Mouse (Mus musculus) skeletal muscle tissue, adult 2 months (tissue): ENCODE results near the gene Padi2.

Source experiments
- DNase-seq: peaks from one replicate; pipeline ENCODE4 v3.0.0-alpha.2; 2012; ENCODE audit warnings: low read depth, low spot score

Gene Padi2

GRCm38 (mm10) chr4:140881026-140881670 is 25.0 kb upstream of the Padi2 start:
- DNase-seq, result no peak

DNA sequence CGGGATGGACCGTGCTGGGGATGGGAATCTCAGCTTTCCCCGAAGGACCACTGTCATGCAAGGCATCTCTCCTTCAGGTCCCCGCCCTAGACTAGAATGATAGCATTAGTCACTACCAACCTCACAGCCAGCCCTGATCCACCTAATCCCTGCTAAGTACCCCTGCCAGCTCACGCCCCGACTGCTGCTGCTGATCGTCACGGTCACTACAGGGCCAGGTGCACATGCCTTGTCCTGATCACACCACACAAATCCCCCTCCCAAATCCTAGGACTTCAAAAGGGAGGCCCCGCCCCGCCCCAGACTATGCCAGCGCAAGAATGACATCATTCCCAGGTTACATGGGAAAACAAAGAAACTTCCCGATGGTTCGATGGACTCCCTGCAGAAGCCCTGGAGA is 24.4 kb upstream of the Padi2 start:
- no peak for DNase-seq

DNA sequence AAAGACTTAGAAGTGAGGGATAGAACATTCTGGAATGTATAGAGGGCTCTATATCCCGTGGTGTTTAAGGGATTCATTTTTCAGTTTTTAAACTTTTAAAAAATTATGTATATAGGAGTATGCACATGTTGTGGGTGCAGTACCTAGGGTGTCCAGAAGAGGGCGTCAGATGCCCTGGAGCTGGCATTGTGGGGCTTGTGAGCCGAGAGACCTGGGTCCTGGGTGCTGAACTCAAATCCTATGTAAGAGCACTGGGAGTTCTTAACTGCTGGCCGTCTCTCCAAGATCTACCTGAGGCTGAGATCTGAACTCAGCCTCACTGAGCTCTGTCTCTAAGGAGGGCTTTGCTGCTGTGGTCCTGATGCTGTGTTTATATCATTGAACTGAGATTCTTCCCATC is 23.8 kb upstream of the Padi2 start:
- DNase-seq, result no peak

- DNase-seq, result no peak
Observed at GRCm38 (mm10) chr4:140882981-140883380, 23.2 kb upstream of the Padi2 start.

DNA sequence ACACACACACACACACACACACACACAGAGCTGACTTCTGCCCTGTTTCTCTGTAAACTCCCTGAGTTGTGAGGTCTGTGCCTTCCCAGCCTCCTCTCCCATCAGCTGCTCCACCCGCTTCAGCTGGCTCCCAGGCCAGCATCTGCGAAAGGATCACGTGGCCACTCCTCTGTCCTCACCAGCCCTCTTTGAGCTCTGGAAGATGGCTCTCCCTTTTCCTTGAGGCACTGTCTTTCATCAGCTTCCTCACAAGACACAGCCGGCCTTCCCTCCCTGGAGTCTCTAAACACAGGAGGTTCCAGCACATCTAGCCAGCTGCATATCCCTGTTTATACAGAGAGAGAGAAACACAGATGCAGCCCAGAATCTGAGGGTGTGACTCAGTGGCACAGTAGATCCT is 22.3 kb upstream of the Padi2 start:
- DNase-seq, result peak; percentile 52

- no peak for DNase-seq
Observed at GRCm38 (mm10) chr4:140891525-140892162, 14.5 kb upstream of the Padi2 start.

GRCm38 (mm10) chr4:140892163-140892530 is 14.0 kb upstream of the Padi2 start:
- no peak for DNase-seq

GRCm38 (mm10) chr4:140904776-140905425 is 1.2 kb upstream of the Padi2 start:
- no peak for DNase-seq

- DNase-seq, result no peak
Observed at GRCm38 (mm10) chr4:140905426-140905871, 695 bp upstream of the Padi2 start.

DNA sequence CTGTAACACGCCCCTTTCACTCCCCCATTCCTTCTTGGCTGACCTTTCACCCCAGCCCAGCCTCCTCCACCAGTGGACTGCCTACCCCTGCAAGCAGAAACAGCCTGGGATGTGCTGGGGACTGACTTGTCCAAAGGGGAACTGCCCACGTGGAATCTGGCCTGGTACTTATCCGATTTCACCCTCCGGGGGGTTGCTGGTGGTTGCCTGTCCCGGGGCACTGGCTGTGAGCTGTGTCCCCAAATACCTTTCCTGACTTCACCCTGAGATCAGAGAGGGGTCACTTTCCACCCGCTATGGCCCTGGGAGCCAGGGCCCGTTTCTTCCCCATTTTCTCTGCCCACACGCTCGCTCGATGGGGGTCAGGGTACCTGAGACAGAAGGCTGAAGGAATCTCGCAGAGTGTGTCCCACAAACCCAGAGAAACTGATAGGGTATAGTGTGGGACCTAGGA is 710 bp downstream of the Padi2 start:
- peak; percentile 73 for DNase-seq

DNA sequence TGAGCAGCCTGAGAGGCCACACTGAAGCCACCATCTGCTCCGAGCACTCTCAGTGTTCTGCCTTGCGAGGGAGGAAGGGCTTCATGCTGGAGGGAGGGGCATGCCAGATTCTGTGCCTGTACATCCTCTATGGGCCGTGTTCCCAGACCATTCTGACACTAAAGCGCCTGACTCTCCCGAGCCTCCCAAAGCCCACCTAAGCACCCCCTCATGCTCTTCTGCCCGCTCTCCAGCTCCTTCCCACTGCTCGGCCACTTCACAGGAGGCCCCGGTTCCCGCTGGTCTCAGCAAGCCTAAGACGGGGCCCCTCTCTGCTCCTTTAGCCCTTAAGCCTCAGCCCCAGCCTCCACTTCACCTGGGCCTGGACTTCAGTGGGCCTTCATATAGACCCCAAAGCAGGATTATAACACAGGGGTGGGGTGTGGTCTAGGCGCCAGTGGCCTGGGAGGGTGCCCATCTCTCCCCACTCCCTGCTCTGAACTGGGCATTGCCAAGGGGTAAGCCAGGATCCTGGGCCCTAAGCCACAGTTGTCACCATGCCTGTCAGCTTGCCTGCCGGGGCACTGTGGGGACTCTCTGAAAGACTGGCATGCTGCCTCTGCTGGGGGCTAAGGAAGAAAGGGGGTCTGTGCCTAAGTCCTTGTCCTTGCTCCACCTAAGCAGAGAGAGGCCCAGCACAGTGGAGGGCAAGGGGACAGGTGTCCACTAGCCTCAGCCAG is 1.3 kb downstream of the Padi2 start:
- no peak for DNase-seq

DNA sequence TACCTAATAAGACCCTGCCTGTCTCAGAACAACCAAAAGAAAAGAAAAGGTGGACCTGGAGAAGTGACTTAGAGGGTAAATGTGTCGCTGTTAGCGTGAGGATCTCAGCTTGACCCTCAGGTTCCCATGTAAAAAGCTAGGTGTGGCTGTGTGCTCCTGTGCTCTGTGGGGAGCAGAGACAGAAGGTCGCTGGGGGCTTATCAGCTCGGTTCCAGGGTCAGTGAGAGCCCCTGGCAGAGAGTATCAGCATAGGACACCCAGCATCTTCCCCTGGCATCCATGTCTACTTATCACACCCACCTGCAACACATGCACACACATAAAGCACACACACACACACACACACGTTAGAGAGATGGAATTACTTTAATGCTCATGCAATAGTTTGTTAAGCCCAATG is 2.5 kb downstream of the Padi2 start:
- no peak for DNase-seq

- DNase-seq, result no peak
Observed at GRCm38 (mm10) chr4:140909536-140909935, 3.4 kb downstream of the Padi2 start.

- peak; percentile 93 for DNase-seq
Observed at GRCm38 (mm10) chr4:140910661-140911310, 4.6 kb downstream of the Padi2 start.

DNA sequence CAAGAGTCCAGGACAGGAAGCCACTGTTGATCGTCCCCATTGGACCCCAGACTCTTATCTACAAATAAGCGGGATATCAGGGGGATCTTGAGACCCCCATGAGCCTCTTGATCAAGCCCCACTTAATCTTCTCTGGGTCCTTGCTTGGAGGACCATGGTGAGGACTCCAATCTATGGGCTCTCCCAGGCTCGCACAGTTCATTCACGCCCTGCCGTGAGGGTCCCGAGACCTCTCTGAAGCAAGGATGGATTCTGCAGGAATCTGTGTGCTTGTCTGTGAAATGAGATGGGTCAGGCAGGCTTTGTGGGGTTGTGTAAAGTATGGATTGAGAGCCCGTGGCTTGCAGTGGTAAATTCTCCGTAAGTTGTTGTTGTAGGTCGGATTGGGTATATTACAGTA is 5.3 kb downstream of the Padi2 start:
- DNase-seq, result no peak

DNA sequence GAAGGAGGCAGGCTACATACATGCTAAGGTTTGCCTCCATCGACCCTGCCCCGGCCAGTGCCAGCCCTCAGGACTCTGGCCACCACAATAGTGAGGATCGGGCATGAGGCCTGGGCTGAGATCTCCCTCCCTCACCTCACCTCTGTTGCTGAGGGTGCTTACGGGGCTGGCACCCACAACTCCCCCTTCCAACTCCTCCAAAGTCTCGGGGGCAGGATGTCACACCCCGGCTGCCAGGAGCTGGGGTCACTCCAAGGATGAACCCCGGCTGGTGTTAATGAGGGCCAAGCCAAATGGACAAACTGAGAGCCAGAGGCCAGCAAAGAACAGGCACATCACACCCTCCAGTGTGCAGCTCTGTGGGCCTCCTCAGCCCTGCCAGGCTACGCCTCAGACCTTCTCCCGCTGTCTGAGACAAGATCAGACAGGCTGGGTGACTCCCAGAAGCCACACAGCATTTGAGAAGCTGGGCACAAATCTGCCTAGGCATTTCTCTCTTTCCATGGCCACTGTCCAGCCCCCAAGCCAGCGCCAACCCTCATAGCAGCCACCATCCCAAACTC is 6.2 kb downstream of the Padi2 start:
- no peak for DNase-seq

GRCm38 (mm10) chr4:140913565-140913964 is 7.4 kb downstream of the Padi2 start:
- DNase-seq, result no peak

- no peak for DNase-seq
Observed at GRCm38 (mm10) chr4:140914731-140915131, 8.6 kb downstream of the Padi2 start.

GRCm38 (mm10) chr4:140915235-140915634 is 9.1 kb downstream of the Padi2 start:
- no peak for DNase-seq

DNA sequence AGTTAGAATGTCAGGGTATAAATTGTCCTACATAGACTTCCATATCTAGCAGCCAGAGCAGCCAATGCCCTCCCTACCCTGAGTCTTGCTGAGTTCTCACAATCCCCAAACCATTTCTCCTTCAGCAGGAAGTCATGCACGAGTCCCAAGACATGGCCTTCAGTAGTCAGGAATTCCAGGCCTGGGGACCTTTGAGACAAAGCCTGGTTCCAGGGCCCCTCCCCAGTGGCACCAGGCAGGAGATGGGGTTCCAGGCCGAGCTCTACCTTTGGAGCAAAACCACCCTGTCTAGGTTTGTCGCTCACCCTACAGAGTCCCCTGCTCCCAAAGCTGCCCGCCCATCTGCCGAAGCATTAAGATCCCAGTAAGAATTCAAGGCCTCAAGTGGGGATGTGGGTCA is 10.2 kb downstream of the Padi2 start:
- DNase-seq, result no peak

GRCm38 (mm10) chr4:140917451-140917850 is 11.3 kb downstream of the Padi2 start:
- DNase-seq, result no peak
